Mouse (Mus musculus): Measurements from ENCODE around the gene Ttc22. TPM values are rescaled to one million over a fixed set of nuclear protein-coding genes. Genes with fewer than 3 reads are reported as not detected.

The Ttc22 gene
- 1.2 TPM for polyA plus RNA-seq (2014; fragmentation: Illumina TruSeq; extraction: RNeasy Lipid Tissue Mini Kit (QIAGEN cat#74804); ENCODE audit: insufficient read depth, low read depth, low replicate concordance)

DNA sequence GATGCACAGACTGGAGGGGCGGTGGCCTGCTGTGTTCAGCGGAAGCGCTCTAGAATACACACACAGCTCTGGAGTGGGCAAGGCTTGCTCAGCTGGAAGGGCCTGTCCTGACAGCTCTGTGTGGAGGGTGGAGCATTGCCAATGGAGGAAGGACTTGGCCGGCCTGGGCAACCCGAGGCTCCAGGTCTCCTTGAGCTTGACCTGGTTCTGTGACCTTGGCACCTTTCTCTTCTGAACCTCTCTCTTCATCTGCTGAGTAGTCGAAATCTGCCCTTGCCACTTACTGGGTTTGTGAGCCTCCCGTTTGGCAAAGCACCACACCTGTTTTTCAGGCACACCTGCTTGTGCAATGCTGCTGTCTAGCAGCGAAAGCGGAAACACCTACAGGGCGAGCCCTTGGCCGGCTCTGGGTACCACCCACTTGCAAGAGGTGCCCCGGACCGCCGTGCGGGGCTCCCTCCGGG, at the start of gene Ttc22:
Gene Ttc22 (plus strand): TSS at position 403 of the 464 bp plus-strand sequence.

GRCm38 (mm10) chr4:106617056-106617455, 5.2 kb upstream of the Ttc22 start, which contains the start of gene Lexm:
TSS of gene Lexm (minus strand) at chr4:106617241.

GRCm38 (mm10) chr4:106650833-106651527, 28.7 kb downstream of the Ttc22 start, which contains the start of gene Pars2:
TSS of gene Pars2 (plus strand) at chr4:106651069.

GRCm38 (mm10) chr4:106678442-106679118, 56.3 kb downstream of the Ttc22 start, which contains the start of gene Ttc4:
TSS of gene Ttc4 (minus strand) at chr4:106678944.

Other genes with a start within 250 kb of the Ttc22 start
- not detected for gene Pcsk9, start 158.1 kb upstream of the Ttc22 start, polyA plus RNA-seq (2014; fragmentation: Illumina TruSeq; extraction: RNeasy Lipid Tissue Mini Kit (QIAGEN cat#74804); ENCODE audit: insufficient read depth, low read depth, low replicate concordance)
- not detected for gene Bsnd, start 130.1 kb upstream of the Ttc22 start, polyA plus RNA-seq (2014; fragmentation: Illumina TruSeq; extraction: RNeasy Lipid Tissue Mini Kit (QIAGEN cat#74804); ENCODE audit: insufficient read depth, low read depth, low replicate concordance)
- 22.9 TPM for gene Dhcr24, start 61.4 kb upstream of the Ttc22 start, polyA plus RNA-seq (2014; fragmentation: Illumina TruSeq; extraction: RNeasy Lipid Tissue Mini Kit (QIAGEN cat#74804); ENCODE audit: insufficient read depth, low read depth, low replicate concordance)
- gene Lexm, start 5.2 kb upstream of the Ttc22 start, polyA plus RNA-seq (2014; fragmentation: Illumina TruSeq; extraction: RNeasy Lipid Tissue Mini Kit (QIAGEN cat#74804); ENCODE audit: insufficient read depth, low read depth, low replicate concordance) = not detected
- 3.2 TPM for gene Pars2, start 28.6 kb downstream of the Ttc22 start, polyA plus RNA-seq (2014; fragmentation: Illumina TruSeq; extraction: RNeasy Lipid Tissue Mini Kit (QIAGEN cat#74804); ENCODE audit: insufficient read depth, low read depth, low replicate concordance)
- 24.4 TPM for gene Ttc4, start 56.5 kb downstream of the Ttc22 start, polyA plus RNA-seq (2014; fragmentation: Illumina TruSeq; extraction: RNeasy Lipid Tissue Mini Kit (QIAGEN cat#74804); ENCODE audit: insufficient read depth, low read depth, low replicate concordance)
- gene Mroh7, start 108.5 kb downstream of the Ttc22 start, polyA plus RNA-seq (2014; fragmentation: Illumina TruSeq; extraction: RNeasy Lipid Tissue Mini Kit (QIAGEN cat#74804); ENCODE audit: insufficient read depth, low read depth, low replicate concordance) = 0.24 TPM
- gene Fam151a, start 111.5 kb downstream of the Ttc22 start, polyA plus RNA-seq (2014; fragmentation: Illumina TruSeq; extraction: RNeasy Lipid Tissue Mini Kit (QIAGEN cat#74804); ENCODE audit: insufficient read depth, low read depth, low replicate concordance) = 0.23 TPM
- 3.0 TPM for gene Acot11, start 182.6 kb downstream of the Ttc22 start, polyA plus RNA-seq (2014; fragmentation: Illumina TruSeq; extraction: RNeasy Lipid Tissue Mini Kit (QIAGEN cat#74804); ENCODE audit: insufficient read depth, low read depth, low replicate concordance)

All from lung, adult 10 weeks (tissue).